Mouse (Mus musculus): ENCODE data around the gene Gm3147.
"Not testable (repeated sequence)": the region's sequence is repeated elsewhere in the genome, so short reads cannot be mapped to it uniquely, and the experiment has no call there.

The Gm3147 gene

GRCm38 (mm10) chr5:94616242-94616641 is at the start of gene Gm3147:
Gene Gm3147 (minus strand): TSS chr5:94616342.
- DNase-seq (ENCODE audit: low read depth, low spot score): not testable (repeated sequence)

- DNase-seq (ENCODE audit: low read depth, low spot score): not testable (repeated sequence)
These were observed 31.9 kb upstream of the Gm3147 start, which contains the start of gene Gm6205 for GRCm38 (mm10) chr5:94648082-94648481. Gene Gm6205 (plus strand): TSS chr5:94648382.

- not testable (repeated sequence) for DNase-seq (ENCODE audit: low read depth, low spot score)
These were observed 7.5 kb upstream of the Gm3147 start, which contains the start of gene Gm6509 for GRCm38 (mm10) chr5:94623679-94624078. Gene Gm6509 (plus strand): TSS chr5:94623979.

All from telencephalon, adult 2 months (tissue).